Mouse (Mus musculus) kidney, adult 2 months (tissue): ENCODE measurements at regions not wholly inside any gene's neighbourhood (a gene's known extent, or its start where the extent isn't known, plus 50 kb on each side); places are given as distances from the start of the nearest gene placed in this dataset.

ENCODE experiments used
- CTCF ChIP-seq: fragments of 200-500 bp; conservative IDR thresholded peaks from 2 replicates; pipeline ENCODE4 v1.5.1; 2011; ENCODE audit warnings: low read depth, mild to moderate bottlenecking, control low read depth, low read length, moderate library complexity, mixed read lengths; ENCODE audit not compliant: insufficient read depth, insufficient read length
- POLR2A ChIP-seq: fragments of 200-500 bp; IDR thresholded peaks from one replicate; pipeline ENCODE4 v1.6.1; 2011; ENCODE audit warnings: low read depth, low read length, control low read depth

- no peak for TF ChIP-seq CTCF
- no peak for TF ChIP-seq POLR2A
Measured at GRCm38 (mm10) chr15:59215239-59215638, 326.1 kb downstream of the Gm49356 start.
